Mouse (Mus musculus) gastrocnemius, postnatal 14 days (tissue): Measurements from ENCODE around the gene Mettl2. TPM values are rescaled to one million over a fixed set of nuclear protein-coding genes. Genes with fewer than 3 reads are reported as not detected.

Experiments
- total RNA-seq, 2 experiments: library from RNA; stranded (reverse); gene quantifications; 2 replicates each; pipeline ENCODE4 v1.2.3; 2021

The Mettl2 gene
- total RNA-seq, 2 experiments from 2014 or later, result 6.9 to 9.6 TPM

Other genes starting within 250 kb of the Mettl2 start
- gene Efcab3, start 62.8 kb upstream of the Mettl2 start, total RNA-seq, result not detected
- gene Gm10842, start 20.5 kb downstream of the Mettl2 start, total RNA-seq, result not detected
- gene Tlk2, start 52.4 kb downstream of the Mettl2 start, total RNA-seq, result 10 to 100 TPM; 32.3 to 33.6 TPM
- gene Mrc2, start 166.2 kb downstream of the Mettl2 start, total RNA-seq, result 10 to 100 TPM; 25.7 to 34.3 TPM